Mouse (Mus musculus): Measurements from ENCODE around the gene Gm10428.

- TF ChIP-seq CTCF (IDR thresholded peaks at IDR 0.05; ENCODE audit: low read depth) (no peak), EP300 (IDR thresholded peaks at IDR 0.05; ENCODE audit: low read depth) (no peak)
Observed at GRCm38 (mm10) chr11:62752191-62752590, 709 bp upstream of the Gm10428 start.

All from liver, postnatal 0 days (tissue).